Mouse (Mus musculus) liver, adult 2 months (tissue): ENCODE data around the gene Zfp423.

Experiments used
- CTCF ChIP-seq: fragments of 200-500 bp; IDR thresholded peaks from 2 replicates; pipeline ENCODE4 v1.5.1; 2011; ENCODE audit warnings: low read depth, low read length, control low read depth
- POLR2A ChIP-seq: fragments of 200-500 bp; IDR thresholded peaks from 2 replicates; pipeline ENCODE4 v1.6.1; 2011; ENCODE audit warnings: low read length, control low read depth; ENCODE audit not compliant: insufficient read depth; ENCODE audit errors: extremely low read depth

DNA sequence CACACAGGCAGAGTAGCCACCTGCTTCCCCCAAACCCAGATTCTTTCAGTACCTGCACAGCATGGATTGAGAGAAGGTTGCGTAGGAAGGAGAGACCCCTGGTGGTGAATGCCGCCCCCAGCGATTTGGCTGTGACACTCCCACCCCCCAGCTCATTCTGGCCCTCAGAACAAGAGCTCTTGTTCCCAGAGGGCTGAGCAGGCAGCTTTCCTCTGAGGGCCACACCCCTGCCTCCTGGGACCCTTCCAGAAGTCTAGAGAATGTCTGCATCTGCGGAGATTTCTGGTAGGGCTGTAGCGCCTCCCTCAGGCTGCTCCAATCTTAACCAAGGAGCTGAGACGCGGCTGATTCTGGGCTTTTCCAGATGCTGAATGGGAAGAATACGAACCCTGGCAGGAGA is 211.8 kb downstream of the Zfp423 start:
- TF ChIP-seq CTCF (no peak), POLR2A (no peak)
